Mouse (Mus musculus) G1E (cell line): ENCODE data around the gene Trit1.

Experiments used
- CTCF ChIP-seq: IDR thresholded peaks from 2 replicates; pipeline ENCODE4 v1.5.1; 2012; ENCODE audit warnings: low read depth, low read length, inconsistent platforms, mixed read lengths
- GATA1 ChIP-seq: IDR thresholded peaks from 2 replicates; pipeline ENCODE4 v1.6.1; 2012; ENCODE audit warnings: borderline replicate concordance, low read length, inconsistent platforms, mixed read lengths
- TAL1 ChIP-seq: conservative IDR thresholded peaks from 2 replicates; pipeline ENCODE4 v1.6.1; 2012; ENCODE audit warnings: low read depth, low read length, inconsistent platforms, mixed read lengths

DNA sequence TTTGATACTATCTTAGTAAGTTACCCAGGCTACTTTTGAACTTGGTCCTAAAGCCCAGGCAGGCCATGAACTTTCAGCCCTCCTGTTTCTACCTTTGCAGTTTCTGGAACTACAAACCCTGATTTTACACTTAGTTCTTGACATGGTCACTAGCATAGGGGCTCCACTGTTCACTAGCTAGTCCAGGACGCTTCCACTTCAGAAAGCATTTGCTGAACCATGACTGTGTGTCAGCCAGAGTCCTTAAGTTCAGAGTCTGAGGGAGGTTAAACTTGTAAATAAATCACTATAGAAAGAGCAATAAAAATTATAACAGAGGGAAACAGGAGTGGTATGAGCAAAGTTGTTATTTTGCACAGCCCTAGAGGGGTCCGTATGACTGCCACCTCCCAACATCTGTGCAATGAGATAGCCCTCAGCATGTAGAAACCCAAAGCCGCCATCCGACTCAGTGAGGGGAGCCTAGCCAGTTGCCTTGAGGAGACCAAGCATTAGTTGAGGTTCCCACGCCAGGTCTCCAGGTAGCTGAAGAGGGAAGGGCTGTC is 41.3 kb upstream of the Trit1 start:
- TF ChIP-seq GATA1 (no peak), CTCF (no peak), TAL1 (no peak)
